Mouse (Mus musculus) heart, embryonic 15.5 days (tissue): ENCODE data around the gene Tmem268. TPM values are rescaled to one million over a fixed set of nuclear protein-coding genes. Genes with fewer than 3 reads are reported as not detected.
A peak's percentile ranks its signal among the peaks of the same experiment; 100 is the strongest.

Experiments used
- ATAC-seq: fragments of 200-750 bp; cut with Nextera tagmentation; replicated peaks from 2 replicates; pipeline ENCODE4 v1.8.0; 2017; ENCODE audit warnings: low read depth, moderate TSS enrichment; ENCODE audit not compliant: insufficient number of reproducible peaks, insufficient read depth, low FRiP score
- H3K27ac ChIP-seq: fragments of 300-500 bp; sonication (generic); 2 replicates; pipeline ENCODE4 v1.5.1; 2015; ENCODE audit warnings: mild to moderate bottlenecking, inconsistent platforms
- H3K27me3 ChIP-seq: fragments of 300-500 bp; sonication (generic); 2 replicates; pipeline ENCODE4 v1.6.1; 2015; ENCODE audit warnings: inconsistent platforms
- H3K36me3 ChIP-seq: fragments of 300-500 bp; sonication (generic); 2 replicates; pipeline ENCODE4 v1.6.1; 2015; ENCODE audit warnings: mild to moderate bottlenecking, inconsistent platforms
- H3K4me1 ChIP-seq: fragments of 300-500 bp; sonication (generic); replicated peaks from 2 replicates; pipeline ENCODE4 v1.6.1; 2015; ENCODE audit warnings: inconsistent platforms
- H3K4me2 ChIP-seq: fragments of 300-500 bp; sonication (generic); 2 replicates; pipeline ENCODE4 v1.6.1; 2015; ENCODE audit warnings: inconsistent platforms, mild to moderate bottlenecking, moderate library complexity
- H3K4me3 ChIP-seq: fragments of 300-500 bp; sonication (generic); 2 replicates; pipeline ENCODE4 v1.5.1; 2015; ENCODE audit warnings: mild to moderate bottlenecking, inconsistent platforms
- H3K9ac ChIP-seq: fragments of 300-500 bp; sonication (generic); 2 replicates; pipeline ENCODE4 v1.6.1; 2015; ENCODE audit warnings: mild to moderate bottlenecking, inconsistent platforms
- H3K9me3 ChIP-seq: fragments of 300-500 bp; sonication (generic); replicated peaks from 2 replicates; pipeline ENCODE4 v1.6.1; 2016; ENCODE audit warnings: inconsistent platforms
- WGBS: fragments of 180-500 bp; shearing (Covaris S2); methylation state at CpG from one replicate; pipeline ENCODE4 v1.1.7; 2015; ENCODE audit warnings: mixed read lengths; 5-methylcytosine and 5-hydroxymethylcytosine counted together
- polyA plus RNA-seq: library from polyadenylated mRNA; unstranded; fragments of >200 nt; fragmentation: Nextera tagmentation; extraction: Ambion mirVana; gene quantifications from 2 replicates; pipeline ENCODE4 v1.2.1, GENCODE M21; 2015

Gene Tmem268
- polyA plus RNA-seq, result 4.4 and 5.6 TPM in 2 replicates

DNA sequence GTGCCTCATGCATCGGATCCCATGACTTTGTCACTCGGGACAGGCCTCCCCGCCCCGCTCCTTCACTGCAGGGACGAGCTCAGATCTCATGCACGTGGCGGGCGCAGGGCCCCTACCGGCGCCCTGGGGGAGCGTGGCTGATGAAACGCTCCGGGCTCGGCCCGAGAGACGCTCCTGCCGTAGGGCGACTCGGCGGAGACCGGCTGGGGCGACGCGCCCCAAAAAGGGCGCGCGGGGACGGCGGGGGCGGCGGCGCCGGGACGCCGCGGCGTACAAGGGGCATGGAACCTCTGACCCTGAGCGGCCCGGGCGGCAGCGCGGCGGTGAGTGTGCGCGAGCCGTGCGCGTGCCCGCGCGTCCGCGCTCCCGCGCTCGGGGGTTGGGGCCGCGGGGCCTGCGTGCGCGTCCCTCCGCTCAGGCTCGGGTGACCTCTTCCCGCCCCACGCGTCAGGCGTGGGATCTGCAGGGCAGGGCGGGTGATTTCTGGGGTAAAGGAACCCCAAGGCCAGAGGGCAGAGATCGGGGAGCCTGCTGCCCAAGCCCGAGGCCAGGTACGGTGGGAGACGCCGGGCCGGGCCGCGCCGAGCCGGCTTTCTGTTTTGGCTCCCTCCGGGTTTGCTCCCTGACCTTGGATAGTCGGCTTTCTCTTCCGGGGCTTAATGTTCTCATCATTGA is at the start of gene Tmem268:
Gene Tmem268, plus strand, starts transcription at position 375 of the 675 bp plus-strand sequence.
- Histone ChIP-seq H3K27me3 (no peaks in the 10 kb centered on the region), H3K4me2 (peak within 1 kb of the TSS; percentile 93), H3K9ac (peak within 1 kb of the TSS; percentile 84), H3K4me3 (peak within 1 kb of the TSS; percentile 66), H3K4me1 (peaks cover 45% of the 10 kb centered on the region), H3K36me3 (0 out of 2 replicates have a peak, but pooled peaks cover 6% of the 10 kb centered on the region), H3K27ac (peak within 1 kb of the TSS; percentile 70), H3K9me3 (no peaks in the 10 kb centered on the region)
- WGBS, result under 1% methylated on average over 68 of the region's 81 CpGs
- peak; percentile 79 for ATAC-seq

DNA sequence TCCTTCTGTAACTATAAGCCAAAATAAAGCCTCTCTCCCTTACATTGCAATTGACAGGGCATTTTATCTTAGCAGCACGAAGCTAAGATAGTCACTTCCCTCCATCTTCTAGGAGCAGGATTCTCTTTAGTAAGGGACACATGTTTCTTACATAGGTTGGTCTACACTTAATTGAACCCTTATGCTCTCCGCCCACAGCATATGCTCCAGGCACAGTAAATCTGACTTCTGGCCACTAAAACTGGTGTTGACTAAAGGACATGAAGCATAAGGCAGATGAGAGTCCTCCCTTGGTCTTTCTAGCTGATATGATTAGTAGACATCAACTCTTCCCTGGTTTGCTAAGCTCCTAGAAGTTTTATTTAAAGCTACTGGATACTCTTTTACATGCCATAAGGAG is 45.7 kb upstream of the Tmem268 start:
- no peak overlapping the region for H3K4me3 ChIP-seq
- no peaks in the 10 kb centered on the region for H3K9me3 ChIP-seq
- H3K36me3 ChIP-seq, result no peaks in the 10 kb centered on the region
- no peak overlapping the region for H3K27ac ChIP-seq
- no peak overlapping the region for H3K4me2 ChIP-seq
- ATAC-seq, result no peak
- H3K4me1 ChIP-seq, result no peaks in the 10 kb centered on the region
- no peaks in the 10 kb centered on the region for H3K27me3 ChIP-seq
- 62% methylated on average over 2 of the region's 2 CpGs for WGBS
- no peak overlapping the region for H3K9ac ChIP-seq

DNA sequence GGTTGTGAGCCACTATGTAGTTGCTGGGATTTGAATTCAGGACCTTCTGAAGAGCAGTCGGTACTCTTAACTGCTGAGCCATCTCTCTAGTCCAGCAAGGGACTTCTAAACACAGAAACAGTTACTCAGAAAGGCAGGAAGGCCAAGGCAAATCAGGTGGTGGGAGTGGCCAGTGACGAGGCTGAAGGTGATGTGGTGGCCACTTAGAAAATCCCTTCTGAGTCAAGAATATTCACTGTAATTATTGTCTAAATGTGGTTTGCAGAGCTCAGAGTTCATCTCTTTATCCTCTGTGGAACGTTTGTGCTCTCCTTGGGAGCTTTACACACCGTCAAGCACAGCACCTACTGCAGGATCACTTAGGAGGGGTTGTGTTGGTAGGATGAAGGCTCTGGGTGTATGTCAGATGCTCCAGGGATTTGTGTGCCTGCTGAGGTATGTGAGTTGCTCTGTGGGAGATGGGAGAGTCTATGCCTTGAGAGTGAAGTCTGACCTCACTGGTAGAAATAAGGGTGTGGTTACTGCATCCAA is 44.1 kb upstream of the Tmem268 start:
- Histone ChIP-seq H3K36me3 (no peaks in the 10 kb centered on the region), H3K27me3 (no peaks in the 10 kb centered on the region), H3K9me3 (no peaks in the 10 kb centered on the region), H3K4me3 (no peak overlapping the region), H3K4me1 (no peaks in the 10 kb centered on the region), H3K4me2 (no peak overlapping the region), H3K9ac (no peak overlapping the region), H3K27ac (no peak overlapping the region)
- no peak for ATAC-seq
- 64% methylated on average over 4 of the region's 4 CpGs for WGBS

DNA sequence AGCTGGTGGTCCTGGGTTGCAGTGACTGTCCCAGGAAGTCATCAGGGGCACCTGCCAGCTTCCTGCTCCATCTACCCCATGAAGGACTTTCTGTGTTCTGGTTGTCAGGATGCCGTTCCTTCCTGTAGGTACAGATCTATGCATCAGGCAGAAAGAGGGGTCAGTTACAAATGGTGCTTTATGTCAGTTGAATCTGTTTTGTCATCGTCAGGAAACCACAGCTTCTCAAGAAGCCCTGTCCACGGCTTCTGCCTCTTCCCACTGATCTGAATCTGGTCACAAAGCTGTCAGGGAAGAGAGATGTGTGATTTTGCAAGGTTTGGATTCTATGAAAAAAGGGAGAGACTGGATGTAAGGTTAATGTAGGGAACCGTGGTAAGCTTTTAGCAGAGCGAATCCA is 43.6 kb upstream of the Tmem268 start:
- H3K36me3 ChIP-seq, result no peaks in the 10 kb centered on the region
- no peak overlapping the region for H3K4me3 ChIP-seq
- no peaks in the 10 kb centered on the region for H3K9me3 ChIP-seq
- H3K27ac ChIP-seq, result no peak overlapping the region
- 70% methylated on average over 5 of the region's 5 CpGs for WGBS
- no peaks in the 10 kb centered on the region for H3K4me1 ChIP-seq
- no peak for ATAC-seq
- H3K27me3 ChIP-seq, result no peaks in the 10 kb centered on the region
- H3K4me2 ChIP-seq, result no peak overlapping the region
- H3K9ac ChIP-seq, result no peak overlapping the region

DNA sequence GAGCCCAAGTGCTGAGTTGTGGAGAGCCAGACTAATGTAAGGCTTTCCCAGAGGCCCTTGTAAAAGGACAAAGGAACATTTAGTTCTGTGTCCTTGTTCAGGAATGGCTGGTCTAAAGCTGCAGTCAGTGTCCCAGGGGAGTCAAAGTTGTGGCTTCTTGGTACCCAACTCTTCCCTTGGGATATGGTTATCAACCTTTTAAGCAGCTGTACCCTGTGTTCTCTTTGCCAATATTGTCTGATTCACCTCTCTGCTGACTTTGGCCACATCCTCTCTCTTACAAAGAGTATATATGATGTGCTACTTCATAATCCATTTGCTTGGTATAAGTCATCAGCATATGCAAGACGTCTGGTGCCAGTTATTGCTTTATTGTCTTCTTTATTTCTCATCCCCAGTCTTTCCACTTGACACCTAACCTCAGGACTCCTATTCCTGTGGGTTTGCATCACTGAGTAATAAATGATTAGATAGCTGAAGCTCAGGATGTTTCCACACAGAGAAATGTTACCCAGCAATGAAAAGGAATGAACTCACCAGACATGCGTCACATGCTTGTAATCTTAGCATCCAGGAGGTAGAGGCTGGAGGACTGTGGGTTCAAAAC is 36.7 kb upstream of the Tmem268 start:
- no peaks in the 10 kb centered on the region for H3K27me3 ChIP-seq
- H3K4me1 ChIP-seq, result no peaks in the 10 kb centered on the region
- no peak overlapping the region for H3K27ac ChIP-seq
- no peaks in the 10 kb centered on the region for H3K36me3 ChIP-seq
- no peak overlapping the region for H3K9ac ChIP-seq
- H3K4me3 ChIP-seq, result no peak overlapping the region
- H3K9me3 ChIP-seq, result no peaks in the 10 kb centered on the region
- H3K4me2 ChIP-seq, result no peak overlapping the region
- WGBS, result 69% methylated on average over 2 of the region's 2 CpGs
- ATAC-seq, result no peak

DNA sequence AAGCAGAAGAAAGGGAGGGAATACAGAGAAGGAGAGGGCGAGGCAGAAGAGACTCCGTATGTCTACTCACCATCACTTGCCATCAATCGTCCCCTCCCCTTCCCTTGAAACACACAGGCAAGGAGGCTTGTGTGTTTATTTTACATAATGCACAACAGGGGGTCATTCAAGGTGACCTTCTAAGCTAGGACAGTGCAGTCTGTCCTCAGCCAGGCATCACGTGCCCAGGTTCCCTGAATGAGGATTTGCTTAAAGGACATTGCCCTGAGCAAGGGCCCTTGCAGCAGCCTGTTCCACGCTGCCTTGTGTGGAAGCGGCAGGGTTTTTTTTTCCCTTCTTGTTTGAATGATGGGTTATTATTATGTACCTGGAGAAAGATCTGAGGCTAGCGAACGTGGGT is 33.1 kb upstream of the Tmem268 start:
- H3K27me3 ChIP-seq, result no peaks in the 10 kb centered on the region
- no peak overlapping the region for H3K27ac ChIP-seq
- H3K36me3 ChIP-seq, result no peaks in the 10 kb centered on the region
- 81% methylated on average over 8 of the region's 8 CpGs for WGBS
- H3K9me3 ChIP-seq, result no peaks in the 10 kb centered on the region
- H3K4me3 ChIP-seq, result no peak overlapping the region
- ATAC-seq, result no peak
- H3K9ac ChIP-seq, result no peak overlapping the region
- H3K4me1 ChIP-seq, result 0 out of 2 replicates have a peak, but pooled peaks cover 4% of the 10 kb centered on the region
- H3K4me2 ChIP-seq, result no peak overlapping the region

DNA sequence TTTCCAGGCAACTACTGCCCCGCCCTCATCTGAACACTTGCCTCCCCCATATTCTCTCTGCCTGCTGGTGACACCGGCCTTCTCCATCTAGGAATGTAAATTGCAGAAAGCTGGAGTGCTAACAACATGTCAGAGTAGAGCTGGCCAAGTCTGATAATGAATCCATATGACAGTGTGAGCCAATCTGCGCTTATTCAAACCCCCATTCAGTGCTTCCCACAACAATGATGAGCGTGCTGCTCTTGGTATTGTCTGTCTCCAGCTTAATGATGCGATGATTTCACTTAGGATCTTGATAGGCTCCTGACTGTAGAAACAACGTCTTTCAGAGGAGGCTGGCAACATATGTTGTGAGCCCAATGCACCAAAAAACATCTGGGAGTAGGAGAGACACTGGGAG is 29.6 kb upstream of the Tmem268 start:
- Histone ChIP-seq H3K9ac (no peak overlapping the region), H3K4me3 (no peak overlapping the region), H3K36me3 (no peaks in the 10 kb centered on the region), H3K4me2 (no peak overlapping the region), H3K9me3 (no peaks in the 10 kb centered on the region), H3K4me1 (0 out of 2 replicates have a peak, but pooled peaks cover 4% of the 10 kb centered on the region), H3K27me3 (no peaks in the 10 kb centered on the region), H3K27ac (no peak overlapping the region)
- ATAC-seq, result no peak
- 54% methylated on average over 6 of the region's 6 CpGs for WGBS

DNA sequence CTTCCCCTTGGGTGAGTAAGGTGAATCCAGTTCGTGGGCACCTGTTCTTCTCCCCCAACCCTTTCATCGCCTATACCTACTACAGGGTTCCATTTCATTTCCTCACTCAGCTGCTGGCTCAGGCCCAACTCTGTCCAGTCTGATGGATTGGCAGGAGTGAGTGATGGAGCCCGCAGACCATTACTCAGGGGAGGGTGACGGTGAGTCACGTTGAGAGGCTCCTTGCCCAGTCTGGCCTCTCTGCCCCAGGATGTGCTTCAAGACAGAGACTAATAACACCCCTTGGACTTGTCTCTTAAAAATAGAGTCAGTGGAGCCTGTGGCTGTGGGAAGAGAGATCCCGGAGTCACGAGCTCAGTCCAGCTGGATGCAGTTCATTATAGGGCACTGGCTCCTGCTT is 28.2 kb upstream of the Tmem268 start:
- Histone ChIP-seq H3K4me3 (no peak overlapping the region), H3K4me1 (0 out of 2 replicates have a peak, but pooled peaks cover 4% of the 10 kb centered on the region), H3K4me2 (no peak overlapping the region), H3K27me3 (no peaks in the 10 kb centered on the region), H3K27ac (no peak overlapping the region), H3K9me3 (no peaks in the 10 kb centered on the region), H3K36me3 (no peaks in the 10 kb centered on the region), H3K9ac (no peak overlapping the region)
- ATAC-seq, result no peak
- 69% methylated on average over 7 of the region's 7 CpGs for WGBS

DNA sequence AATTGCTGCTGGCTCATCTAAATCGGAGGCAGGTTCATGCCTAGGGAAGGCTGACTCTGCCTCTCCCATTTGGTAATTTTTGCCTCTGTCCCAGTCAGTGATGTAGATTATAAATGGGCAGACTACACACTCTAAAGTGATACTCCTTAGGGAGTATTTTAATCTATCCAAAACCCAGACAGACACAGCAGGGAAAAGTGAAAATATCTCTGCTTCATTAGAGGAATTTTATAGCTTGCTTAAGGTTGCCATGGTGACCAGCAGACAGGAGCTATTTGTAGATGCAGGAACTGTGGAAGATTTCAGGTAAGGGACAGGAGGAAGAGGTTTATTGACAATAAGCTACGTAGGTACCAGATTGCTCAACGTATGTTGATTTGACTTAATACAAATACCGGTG is 21.0 kb upstream of the Tmem268 start:
- no peaks in the 10 kb centered on the region for H3K36me3 ChIP-seq
- no peak overlapping the region for H3K4me3 ChIP-seq
- no peak overlapping the region for H3K4me2 ChIP-seq
- H3K27ac ChIP-seq, result no peak overlapping the region
- no peak overlapping the region for H3K9ac ChIP-seq
- H3K4me1 ChIP-seq, result peaks cover 9% of the 10 kb centered on the region; the same call in 1 of the 2 replicates
- 82% methylated on average over 4 of the region's 4 CpGs for WGBS
- H3K27me3 ChIP-seq, result no peaks in the 10 kb centered on the region
- no peak for ATAC-seq
- no peaks in the 10 kb centered on the region for H3K9me3 ChIP-seq

DNA sequence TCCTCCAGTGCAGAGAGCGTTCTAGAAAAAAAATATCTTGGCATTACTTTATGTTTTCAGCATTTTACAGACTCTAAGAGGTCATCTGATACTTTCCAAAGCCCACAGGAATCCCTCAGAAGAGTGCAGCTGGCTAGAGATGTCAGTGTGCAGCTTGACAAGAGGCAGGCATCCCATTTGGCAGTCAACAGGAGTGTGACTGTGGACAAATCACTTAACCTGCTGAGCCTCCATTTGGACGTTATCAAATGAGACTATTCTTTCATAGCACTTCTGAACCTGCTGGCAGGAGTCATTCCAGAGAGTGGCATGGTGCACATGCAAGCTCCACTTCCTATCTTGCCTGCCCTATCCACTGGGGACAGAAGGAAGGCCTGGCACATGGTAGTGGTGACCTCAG is 16.4 kb upstream of the Tmem268 start:
- no peak overlapping the region for H3K4me3 ChIP-seq
- H3K36me3 ChIP-seq, result no peaks in the 10 kb centered on the region
- H3K4me2 ChIP-seq, result no peak overlapping the region
- WGBS, result 13% methylated on average over 2 of the region's 2 CpGs
- peak overlapping the region; percentile 80 for H3K27ac ChIP-seq
- H3K9me3 ChIP-seq, result no peaks in the 10 kb centered on the region
- H3K9ac ChIP-seq, result no peak overlapping the region
- no peaks in the 10 kb centered on the region for H3K27me3 ChIP-seq
- peak; percentile 51 for ATAC-seq
- peaks cover 42% of the 10 kb centered on the region for H3K4me1 ChIP-seq

DNA sequence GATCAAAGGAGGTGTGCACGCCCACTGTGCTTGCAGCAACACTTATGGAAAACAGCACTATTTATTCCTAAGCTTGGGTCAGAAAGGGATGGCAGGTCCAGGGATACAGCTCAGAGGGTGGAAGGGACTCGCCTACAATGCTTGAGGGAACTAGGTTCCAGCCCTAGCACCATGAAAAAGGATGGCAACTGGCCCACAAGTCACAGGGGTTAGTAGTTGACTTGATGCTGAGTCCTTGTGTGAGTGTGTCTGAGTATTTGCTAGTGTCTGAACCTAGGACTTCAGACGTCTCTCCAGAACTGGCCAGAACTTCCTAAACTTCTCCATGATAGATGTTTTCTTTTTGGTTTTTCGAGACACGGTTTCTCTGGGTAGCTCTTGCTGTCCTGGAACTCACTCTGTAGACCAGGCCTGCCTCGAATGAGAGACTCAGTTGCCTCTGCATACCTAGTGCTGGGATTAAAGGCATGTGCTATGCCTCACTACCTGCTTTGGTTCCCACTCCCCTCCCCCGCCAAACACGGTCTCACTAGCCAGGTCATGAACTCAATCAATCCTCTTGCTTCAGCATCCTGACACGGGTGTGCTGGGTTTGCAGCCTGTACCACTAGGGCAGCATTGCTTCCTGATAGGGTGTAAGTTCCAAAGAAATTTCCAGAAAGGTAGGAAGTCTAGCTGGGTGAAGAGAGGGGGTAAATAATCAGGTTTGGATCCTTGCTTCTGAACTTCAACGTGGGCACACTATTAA is 14.7 kb upstream of the Tmem268 start:
- Histone ChIP-seq H3K9ac (no peak overlapping the region), H3K36me3 (peaks cover 11% of the 10 kb centered on the region), H3K4me2 (peak overlapping the region; percentile 49), H3K4me1 (peaks cover 46% of the 10 kb centered on the region), H3K9me3 (no peaks in the 10 kb centered on the region), H3K27me3 (no peaks in the 10 kb centered on the region), H3K4me3 (peak overlapping the region; percentile 83), H3K27ac (peak overlapping the region; percentile 72)
- ATAC-seq, result peak; percentile 19
- WGBS, result 58% methylated on average over 10 of the region's 10 CpGs
